Mouse (Mus musculus) heart, adult 2 months (tissue): ENCODE results near the gene Smox.

Experiments
- CTCF ChIP-seq: fragments of 200-600 bp; IDR thresholded peaks from 2 replicates; pipeline ENCODE4 v1.8.1; 2022; ENCODE audit warnings: antibody characterized with exemption, mild to moderate bottlenecking, moderate library complexity
- POLR2A ChIP-seq: fragments of 200-500 bp; IDR thresholded peaks from 2 replicates; pipeline ENCODE4 v1.6.1; 2011; ENCODE audit warnings: mild to moderate bottlenecking, low read depth, low read length, control low read depth; ENCODE audit not compliant: insufficient read depth

DNA sequence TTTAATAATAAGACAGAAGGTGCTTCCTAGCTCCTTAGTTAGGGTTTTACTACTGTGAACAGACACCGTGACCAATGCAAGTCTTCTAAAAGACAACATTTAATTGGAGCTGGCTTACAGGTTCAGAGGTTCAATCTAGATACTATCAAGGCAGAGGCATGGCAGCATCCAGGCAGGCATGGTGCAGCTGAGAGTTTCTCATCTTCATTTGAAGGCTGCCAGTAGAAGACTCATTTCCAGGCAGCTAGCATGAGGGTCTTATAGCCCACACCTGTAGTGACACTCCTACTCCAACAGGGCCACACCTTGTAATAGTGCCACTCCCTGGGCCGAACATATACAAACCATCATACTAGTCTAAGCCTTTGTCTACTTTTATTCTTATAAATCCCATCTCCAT is 27.1 kb upstream of the Smox start:
- TF ChIP-seq CTCF (no peak), POLR2A (no peak)
